Mouse (Mus musculus) kidney, postnatal 0 days (tissue): Measurements from ENCODE around the gene Rgs10. TPM values are rescaled to one million over a fixed set of nuclear protein-coding genes. Genes with fewer than 3 reads are reported as not detected.

Source experiments
- ATAC-seq: fragments of 200-750 bp; cut with Nextera tagmentation; replicated peaks from 2 replicates; pipeline ENCODE4 v1.8.0; 2017; ENCODE audit warnings: low read depth, moderate number of reproducible peaks, moderate TSS enrichment, moderate library complexity; ENCODE audit not compliant: low FRiP score
- DNase-seq: peaks from one replicate; pipeline ENCODE4 v3.0.0-alpha.2; 2016; ENCODE audit warnings: low spot score
- H3K27ac ChIP-seq: fragments of 300-500 bp; sonication (generic); 2 replicates; pipeline ENCODE4 v1.5.1; 2014; ENCODE audit warnings: mild to moderate bottlenecking
- H3K27me3 ChIP-seq: fragments of 300-500 bp; sonication (generic); 2 replicates; pipeline ENCODE4 v1.6.1; 2014; ENCODE audit warnings: low read length, mixed read lengths; ENCODE audit not compliant: insufficient read depth
- H3K36me3 ChIP-seq: fragments of 300-500 bp; sonication (generic); 2 replicates; pipeline ENCODE4 v1.6.1; 2014; ENCODE audit warnings: low read length, mixed read lengths; ENCODE audit not compliant: insufficient read depth
- H3K4me1 ChIP-seq: fragments of 300-500 bp; sonication (generic); replicated peaks from 2 replicates; pipeline ENCODE4 v1.6.1; 2014; ENCODE audit warnings: antibody characterized with exemption, low read length, mixed read lengths; ENCODE audit not compliant: insufficient read depth
- H3K4me2 ChIP-seq: fragments of 300-500 bp; sonication (generic); 2 replicates; pipeline ENCODE4 v1.6.1; 2014; ENCODE audit warnings: mild to moderate bottlenecking, low read length, moderate library complexity, mixed read lengths
- H3K4me3 ChIP-seq: fragments of 300-500 bp; sonication (generic); replicated peaks from 2 replicates; pipeline ENCODE4 v1.5.1; 2014; ENCODE audit warnings: low read depth, low read length
- H3K9ac ChIP-seq: fragments of 300-500 bp; sonication (generic); 2 replicates; pipeline ENCODE4 v1.6.1; 2014; ENCODE audit warnings: low read depth, low read length
- H3K9me3 ChIP-seq: fragments of 300-500 bp; sonication (generic); replicated peaks from 2 replicates; pipeline ENCODE4 v1.6.1; 2016; ENCODE audit warnings: low read length, inconsistent platforms, mixed read lengths
- CTCF ChIP-seq: IDR thresholded peaks from 2 replicates; pipeline ENCODE4 v1.5.1; 2016; ENCODE audit warnings: antibody characterized with exemption, low read depth, mild to moderate bottlenecking, moderate library complexity
- WGBS: fragments of 180-500 bp; shearing (Covaris S2); extraction: QIAGEN DNeasy Blood & Tissue Kit; methylation state at CpG from one replicate; pipeline ENCODE4 v1.1.7; 2014; 5-methylcytosine and 5-hydroxymethylcytosine counted together
- polyA plus RNA-seq: library from polyadenylated mRNA; unstranded; fragments of >200 nt; fragmentation: Nextera tagmentation; extraction: Ambion mirVana; gene quantifications from 2 replicates; pipeline ENCODE4 v1.2.1, GENCODE M21; 2015

Rgs10 gene
- polyA plus RNA-seq, 1 experiment from 2014 or later, result 6.6 TPM

- Histone ChIP-seq H3K36me3 (no peaks in the 10 kb centered on the region), H3K4me1 (no peaks in the 10 kb centered on the region), H3K9me3 (no peaks in the 10 kb centered on the region), H3K27me3 (no peaks in the 10 kb centered on the region), H3K4me3 (no peak overlapping the region), H3K9ac (no peak overlapping the region), H3K27ac (no peak overlapping the region), H3K4me2 (no peak overlapping the region)
- ATAC-seq, result no peak
- WGBS, result 66% methylated on average over 3 of the region's 3 CpGs
- no peak for DNase-seq
- peak; percentile 68 for TF ChIP-seq CTCF
These were observed 46.2 kb downstream of the Rgs10 start for GRCm38 (mm10) chr7:128372331-128372730.

- DNase-seq (no peak), ATAC-seq (no peak)
- Histone ChIP-seq H3K27me3 (no peaks in the 10 kb centered on the region), H3K4me3 (no peak overlapping the region), H3K36me3 (no peaks in the 10 kb centered on the region), H3K4me1 (no peaks in the 10 kb centered on the region), H3K27ac (no peak overlapping the region), H3K4me2 (no peak overlapping the region), H3K9ac (no peak overlapping the region), H3K9me3 (no peaks in the 10 kb centered on the region)
- 61% methylated on average over 12 of the region's 12 CpGs for WGBS
- no peak for TF ChIP-seq CTCF
These were observed 49.2 kb downstream of the Rgs10 start for GRCm38 (mm10) chr7:128369366-128369765.

GRCm38 (mm10) chr7:128368828-128369227 lies 49.7 kb downstream of the Rgs10 start:
- no peak for TF ChIP-seq CTCF
- H3K27ac ChIP-seq, result no peak overlapping the region
- H3K4me1 ChIP-seq, result no peaks in the 10 kb centered on the region
- H3K36me3 ChIP-seq, result no peaks in the 10 kb centered on the region
- WGBS, result 90% methylated on average over 6 of the region's 6 CpGs
- no peak overlapping the region for H3K9ac ChIP-seq
- no peak overlapping the region for H3K4me2 ChIP-seq
- H3K9me3 ChIP-seq, result no peaks in the 10 kb centered on the region
- ATAC-seq, result no peak
- H3K27me3 ChIP-seq, result no peaks in the 10 kb centered on the region
- no peak for DNase-seq
- no peak overlapping the region for H3K4me3 ChIP-seq

GRCm38 (mm10) chr7:128366654-128367053 lies 51.9 kb downstream of the Rgs10 start:
- Histone ChIP-seq H3K27ac (no peak overlapping the region), H3K4me2 (no peak overlapping the region), H3K36me3 (no peaks in the 10 kb centered on the region), H3K9me3 (no peaks in the 10 kb centered on the region), H3K9ac (no peak overlapping the region), H3K27me3 (no peaks in the 10 kb centered on the region), H3K4me1 (no peaks in the 10 kb centered on the region), H3K4me3 (no peak overlapping the region)
- ATAC-seq (no peak), DNase-seq (no peak)
- 48% methylated on average over 11 of the region's 11 CpGs for WGBS
- no peak for TF ChIP-seq CTCF

GRCm38 (mm10) chr7:128365096-128365715 lies 53.4 kb downstream of the Rgs10 start:
- ATAC-seq (no peak), DNase-seq (no peak)
- Histone ChIP-seq H3K9me3 (no peaks in the 10 kb centered on the region), H3K4me1 (no peaks in the 10 kb centered on the region), H3K27ac (no peak overlapping the region), H3K9ac (no peak overlapping the region), H3K4me2 (no peak overlapping the region), H3K36me3 (no peaks in the 10 kb centered on the region), H3K4me3 (no peak overlapping the region), H3K27me3 (no peaks in the 10 kb centered on the region)
- TF ChIP-seq CTCF, result no peak
- 36% methylated on average over 4 of the region's 4 CpGs for WGBS

GRCm38 (mm10) chr7:128364526-128364925 lies 54.0 kb downstream of the Rgs10 start:
- WGBS, result 75% methylated on average over 11 of the region's 11 CpGs
- ATAC-seq (no peak), DNase-seq (no peak)
- no peaks in the 10 kb centered on the region for H3K36me3 ChIP-seq
- H3K4me2 ChIP-seq, result no peak overlapping the region
- no peak overlapping the region for H3K4me3 ChIP-seq
- no peaks in the 10 kb centered on the region for H3K27me3 ChIP-seq
- H3K9ac ChIP-seq, result no peak overlapping the region
- H3K9me3 ChIP-seq, result no peaks in the 10 kb centered on the region
- TF ChIP-seq CTCF, result no peak
- no peaks in the 10 kb centered on the region for H3K4me1 ChIP-seq
- H3K27ac ChIP-seq, result no peak overlapping the region

- no peaks in the 10 kb centered on the region for H3K4me1 ChIP-seq
- no peak overlapping the region for H3K4me3 ChIP-seq
- H3K27ac ChIP-seq, result no peak overlapping the region
- WGBS, result 71% methylated on average over 10 of the region's 10 CpGs
- H3K36me3 ChIP-seq, result no peaks in the 10 kb centered on the region
- no peak for ATAC-seq
- H3K9me3 ChIP-seq, result no peaks in the 10 kb centered on the region
- no peak for TF ChIP-seq CTCF
- no peak for DNase-seq
- H3K9ac ChIP-seq, result no peak overlapping the region
- no peaks in the 10 kb centered on the region for H3K27me3 ChIP-seq
- no peak overlapping the region for H3K4me2 ChIP-seq
These were observed 54.8 kb downstream of the Rgs10 start for GRCm38 (mm10) chr7:128363806-128364205.
